Mouse (Mus musculus): ENCODE results near the gene Ube2l6.

The Ube2l6 gene

GRCm38 (mm10) chr2:84798493-84798921 lies at the start of gene Ube2l6:
Gene Ube2l6 (plus strand): TSS chr2:84798828.
- Histone ChIP-seq H3K27me3 (ENCODE audit: control insufficient read depth, insufficient read depth, low read length, poor library complexity, severe bottlenecking) (no peaks in the 10 kb centered on the region), H3K36me3 (ENCODE audit: control insufficient read depth, insufficient read depth, low read length, poor library complexity, severe bottlenecking) (no peaks in the 10 kb centered on the region)
- DNase-seq (ENCODE audit: low read depth, low spot score): peak; percentile 53

DNA sequence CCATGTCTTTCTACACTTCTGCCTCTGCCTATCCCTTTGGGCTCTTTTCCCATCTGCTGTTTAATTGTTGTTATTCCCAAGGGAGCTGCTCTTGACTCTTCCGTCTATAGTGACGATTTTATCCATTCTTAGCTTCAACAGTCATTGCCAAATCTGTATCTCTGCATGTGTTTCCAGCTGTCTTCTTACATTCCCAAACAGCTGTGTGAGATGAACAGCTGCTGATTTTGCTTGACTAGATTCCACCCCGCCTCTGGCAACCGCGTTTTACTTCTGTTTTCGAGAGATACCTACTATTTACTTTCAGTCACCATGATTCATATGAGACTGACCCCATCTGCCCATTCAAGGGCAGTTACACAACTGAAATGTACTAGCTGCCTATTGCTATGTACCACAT lies 48.5 kb upstream of the Ube2l6 start:
- no peaks in the 10 kb centered on the region for H3K36me3 ChIP-seq (ENCODE audit: control insufficient read depth, insufficient read depth, low read length, poor library complexity, severe bottlenecking)
- no peaks in the 10 kb centered on the region for H3K27me3 ChIP-seq (ENCODE audit: control insufficient read depth, insufficient read depth, low read length, poor library complexity, severe bottlenecking)
- DNase-seq (ENCODE audit: low read depth, low spot score): no peak

- no peaks in the 10 kb centered on the region for H3K27me3 ChIP-seq (ENCODE audit: control insufficient read depth, insufficient read depth, low read length, poor library complexity, severe bottlenecking)
- no peaks in the 10 kb centered on the region for H3K36me3 ChIP-seq (ENCODE audit: control insufficient read depth, insufficient read depth, low read length, poor library complexity, severe bottlenecking)
- DNase-seq (ENCODE audit: low read depth, low spot score): no peak
These were observed 42.4 kb upstream of the Ube2l6 start for GRCm38 (mm10) chr2:84756245-84756644.

GRCm38 (mm10) chr2:84757026-84757682 lies 41.5 kb upstream of the Ube2l6 start:
- no peak for DNase-seq (ENCODE audit: low read depth, low spot score)
- no peaks in the 10 kb centered on the region for H3K36me3 ChIP-seq (ENCODE audit: control insufficient read depth, insufficient read depth, low read length, poor library complexity, severe bottlenecking)
- H3K27me3 ChIP-seq (ENCODE audit: control insufficient read depth, insufficient read depth, low read length, poor library complexity, severe bottlenecking): no peaks in the 10 kb centered on the region

- no peaks in the 10 kb centered on the region for H3K27me3 ChIP-seq (ENCODE audit: control insufficient read depth, insufficient read depth, low read length, poor library complexity, severe bottlenecking)
- peak; percentile 57 for DNase-seq (ENCODE audit: low read depth, low spot score)
- H3K36me3 ChIP-seq (ENCODE audit: control insufficient read depth, insufficient read depth, low read length, poor library complexity, severe bottlenecking): no peaks in the 10 kb centered on the region
These were observed 40.0 kb upstream of the Ube2l6 start for GRCm38 (mm10) chr2:84758542-84759127.

- DNase-seq (ENCODE audit: low read depth, low spot score): no peak
- H3K27me3 ChIP-seq (ENCODE audit: control insufficient read depth, insufficient read depth, low read length, poor library complexity, severe bottlenecking): no peaks in the 10 kb centered on the region
- H3K36me3 ChIP-seq (ENCODE audit: control insufficient read depth, insufficient read depth, low read length, poor library complexity, severe bottlenecking): no peaks in the 10 kb centered on the region
These were observed 37.9 kb upstream of the Ube2l6 start for GRCm38 (mm10) chr2:84760777-84761176.

- Histone ChIP-seq H3K27me3 (ENCODE audit: control insufficient read depth, insufficient read depth, low read length, poor library complexity, severe bottlenecking) (no peaks in the 10 kb centered on the region), H3K36me3 (ENCODE audit: control insufficient read depth, insufficient read depth, low read length, poor library complexity, severe bottlenecking) (no peaks in the 10 kb centered on the region)
- DNase-seq (ENCODE audit: low read depth, low spot score): no peak
These were observed 37.3 kb upstream of the Ube2l6 start for GRCm38 (mm10) chr2:84761309-84761708.

DNA sequence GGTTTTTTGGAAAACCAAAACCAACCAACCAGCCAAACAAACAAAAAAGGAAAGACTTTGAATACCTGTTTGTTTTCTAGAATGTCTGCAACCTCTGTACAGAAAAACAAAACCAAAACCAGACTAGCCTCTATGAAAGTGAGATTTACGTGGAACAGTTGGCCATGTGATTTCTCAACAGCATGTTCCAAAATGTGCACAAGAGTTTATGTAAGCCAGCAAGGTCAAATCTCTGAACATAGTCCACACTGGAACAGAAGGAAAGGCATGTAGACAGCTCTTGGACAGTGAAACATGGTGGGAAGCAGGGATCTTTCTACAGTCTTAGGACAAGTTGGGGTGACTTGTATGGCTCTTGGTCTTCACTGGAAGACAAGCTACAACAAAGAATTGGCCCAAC lies 36.8 kb upstream of the Ube2l6 start:
- no peak for DNase-seq (ENCODE audit: low read depth, low spot score)
- no peaks in the 10 kb centered on the region for H3K36me3 ChIP-seq (ENCODE audit: control insufficient read depth, insufficient read depth, low read length, poor library complexity, severe bottlenecking)

DNA sequence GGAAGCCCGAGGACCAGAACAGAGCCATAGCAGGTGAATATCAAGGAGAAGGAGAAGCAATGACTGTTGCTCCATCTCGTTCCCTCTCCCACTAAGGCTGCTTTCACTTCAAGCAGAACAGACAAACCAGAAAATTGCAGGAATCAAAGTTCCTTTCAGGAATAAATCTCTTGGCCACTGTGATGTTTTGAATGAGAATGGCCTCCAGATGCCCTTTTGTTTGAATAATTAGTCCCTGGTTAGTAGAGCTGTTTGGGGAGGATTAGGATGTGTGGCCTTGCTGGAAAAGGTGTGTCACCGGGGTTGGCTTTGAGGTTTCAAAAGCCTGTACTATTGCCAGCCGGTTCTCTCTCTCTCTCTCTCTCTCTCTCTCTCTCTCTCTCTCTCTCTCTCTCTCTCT lies 36.3 kb upstream of the Ube2l6 start:
- Histone ChIP-seq H3K27me3 (ENCODE audit: control insufficient read depth, insufficient read depth, low read length, poor library complexity, severe bottlenecking) (no peaks in the 10 kb centered on the region), H3K36me3 (ENCODE audit: control insufficient read depth, insufficient read depth, low read length, poor library complexity, severe bottlenecking) (no peaks in the 10 kb centered on the region)
- no peak for DNase-seq (ENCODE audit: low read depth, low spot score)

More for the DNA sequence above, 36.8 kb upstream of the Ube2l6 start:
- no peaks in the 10 kb centered on the region for H3K27me3 ChIP-seq (ENCODE audit: control insufficient read depth, insufficient read depth, low read length, poor library complexity, severe bottlenecking)

DNA sequence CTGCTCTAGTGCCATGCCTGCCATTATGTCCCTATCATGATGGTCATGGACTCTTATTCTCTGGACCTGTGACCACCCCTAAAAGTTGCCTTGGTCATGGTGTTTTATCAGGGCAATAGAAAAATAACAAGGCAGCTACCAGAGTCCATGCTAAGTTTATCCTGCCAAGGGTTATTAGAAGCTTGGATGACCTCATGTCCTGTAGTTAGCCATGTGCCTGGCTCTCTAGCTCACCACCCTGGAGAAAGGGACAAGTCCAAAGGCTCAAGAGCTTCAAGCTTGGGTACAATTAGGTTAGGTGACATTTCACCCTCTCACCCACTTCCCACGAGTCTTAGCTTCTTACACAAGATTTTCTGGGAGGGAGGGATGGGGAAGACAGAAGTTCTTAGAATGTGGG lies 35.8 kb upstream of the Ube2l6 start:
- Histone ChIP-seq H3K27me3 (ENCODE audit: control insufficient read depth, insufficient read depth, low read length, poor library complexity, severe bottlenecking) (no peaks in the 10 kb centered on the region), H3K36me3 (ENCODE audit: control insufficient read depth, insufficient read depth, low read length, poor library complexity, severe bottlenecking) (no peaks in the 10 kb centered on the region)
- no peak for DNase-seq (ENCODE audit: low read depth, low spot score)

- no peaks in the 10 kb centered on the region for H3K36me3 ChIP-seq (ENCODE audit: control insufficient read depth, insufficient read depth, low read length, poor library complexity, severe bottlenecking)
- no peak for DNase-seq (ENCODE audit: low read depth, low spot score)
- no peaks in the 10 kb centered on the region for H3K27me3 ChIP-seq (ENCODE audit: control insufficient read depth, insufficient read depth, low read length, poor library complexity, severe bottlenecking)
These were observed 28.1 kb upstream of the Ube2l6 start for GRCm38 (mm10) chr2:84770501-84770900.

DNA sequence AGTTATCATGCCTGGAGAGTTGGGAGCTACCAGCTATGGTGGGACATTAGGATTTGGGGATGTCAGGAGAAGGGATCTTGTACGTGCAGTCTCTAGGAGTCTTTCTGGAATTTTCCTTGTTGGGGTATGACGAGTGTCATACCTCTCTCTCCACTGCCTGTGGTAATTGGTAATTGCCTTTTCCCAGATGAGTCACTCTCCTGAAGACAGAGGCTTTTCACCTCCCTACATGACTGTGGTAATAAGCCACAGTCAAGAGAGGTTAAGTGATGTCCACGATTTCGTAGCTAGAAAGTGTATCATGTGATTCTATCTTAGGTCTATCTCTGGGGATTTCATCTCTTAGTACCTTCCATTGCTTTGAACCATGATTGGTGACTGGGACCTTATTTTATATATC lies 26.2 kb upstream of the Ube2l6 start:
- no peak for DNase-seq (ENCODE audit: low read depth, low spot score)
- no peaks in the 10 kb centered on the region for H3K36me3 ChIP-seq (ENCODE audit: control insufficient read depth, insufficient read depth, low read length, poor library complexity, severe bottlenecking)

GRCm38 (mm10) chr2:84773195-84773594 lies 25.4 kb upstream of the Ube2l6 start:
- Histone ChIP-seq H3K27me3 (ENCODE audit: control insufficient read depth, insufficient read depth, low read length, poor library complexity, severe bottlenecking) (no peaks in the 10 kb centered on the region), H3K36me3 (ENCODE audit: control insufficient read depth, insufficient read depth, low read length, poor library complexity, severe bottlenecking) (no peaks in the 10 kb centered on the region)
- DNase-seq (ENCODE audit: low read depth, low spot score): no peak

More for the DNA sequence above, 26.2 kb upstream of the Ube2l6 start:
- no peaks in the 10 kb centered on the region for H3K27me3 ChIP-seq (ENCODE audit: control insufficient read depth, insufficient read depth, low read length, poor library complexity, severe bottlenecking)

DNA sequence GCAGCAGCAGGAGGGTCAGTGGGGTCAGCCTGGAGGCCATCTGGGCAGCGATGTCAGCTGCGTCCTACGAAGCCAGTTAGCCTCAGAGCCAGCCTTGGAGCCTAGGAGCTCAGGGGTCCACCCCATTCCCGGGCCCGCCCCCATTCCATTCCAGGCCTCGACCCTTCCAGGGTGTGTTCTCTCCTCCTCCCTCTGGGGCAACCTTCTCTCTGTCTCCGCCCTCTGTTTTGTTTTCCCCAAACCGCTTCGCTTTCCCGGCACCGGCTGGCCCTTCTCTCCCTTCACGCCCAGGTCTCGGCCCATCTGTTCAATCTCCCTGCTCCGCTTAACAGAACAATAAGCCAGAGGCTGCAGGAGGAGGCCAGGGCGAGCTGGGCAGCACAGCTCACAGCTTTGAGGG lies 23.9 kb upstream of the Ube2l6 start:
- no peaks in the 10 kb centered on the region for H3K27me3 ChIP-seq (ENCODE audit: control insufficient read depth, insufficient read depth, low read length, poor library complexity, severe bottlenecking)
- no peaks in the 10 kb centered on the region for H3K36me3 ChIP-seq (ENCODE audit: control insufficient read depth, insufficient read depth, low read length, poor library complexity, severe bottlenecking)
- DNase-seq (ENCODE audit: low read depth, low spot score): no peak

DNA sequence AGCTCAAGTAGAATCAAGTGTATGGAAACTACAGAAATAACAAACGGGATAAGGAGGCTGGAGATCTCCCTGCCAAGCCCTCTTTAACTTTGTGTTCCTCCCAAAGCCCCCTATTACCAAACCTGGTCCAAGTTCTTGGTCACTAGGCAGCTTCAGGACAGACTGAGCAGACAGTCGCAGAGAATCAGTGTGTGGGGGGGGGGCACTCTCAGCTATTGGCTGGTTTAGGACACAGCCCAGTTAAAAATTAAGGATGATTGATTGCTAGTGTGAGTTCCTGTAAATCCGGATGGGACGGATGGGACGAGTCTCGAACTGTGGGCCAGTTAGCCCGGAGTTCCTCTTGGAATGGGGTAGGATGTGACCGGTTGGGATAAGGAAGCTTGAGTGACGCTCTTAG lies 23.4 kb upstream of the Ube2l6 start, which contains the start of gene Serping1:
Serping1 (minus strand) TSS at position 204 of the 400 bp plus-strand sequence.
- no peaks in the 10 kb centered on the region for H3K36me3 ChIP-seq (ENCODE audit: control insufficient read depth, insufficient read depth, low read length, poor library complexity, severe bottlenecking)
- DNase-seq (ENCODE audit: low read depth, low spot score): no peak
- H3K27me3 ChIP-seq (ENCODE audit: control insufficient read depth, insufficient read depth, low read length, poor library complexity, severe bottlenecking): no peaks in the 10 kb centered on the region

- no peak for DNase-seq (ENCODE audit: low read depth, low spot score)
- Histone ChIP-seq H3K27me3 (ENCODE audit: control insufficient read depth, insufficient read depth, low read length, poor library complexity, severe bottlenecking) (no peaks in the 10 kb centered on the region), H3K36me3 (ENCODE audit: control insufficient read depth, insufficient read depth, low read length, poor library complexity, severe bottlenecking) (no peaks in the 10 kb centered on the region)
These were observed 23.0 kb upstream of the Ube2l6 start for GRCm38 (mm10) chr2:84775665-84776064.

Data from splenic B cell, adult 2 months (primary cell).